Mouse (Mus musculus) ZHBTc4 (cell line): ENCODE measurements around the gene Pou5f1.
A peak's percentile ranks its signal among the peaks of the same experiment; 100 is the strongest.
"Not testable (repeated sequence)": the region's sequence is repeated elsewhere in the genome, so short reads cannot be mapped to it uniquely, and the experiment has no call there.

ENCODE experiments used
- DNase-seq: peaks from one replicate; pipeline ENCODE4 v3.0.0-alpha.2; 2011; ENCODE audit warnings: low read depth, low spot score

The Pou5f1 gene

GRCm38 (mm10) chr17:35505776-35506175, at the start of gene Pou5f1:
Pou5f1 (plus strand) TSS chr17:35506018.
- DNase-seq: peak; percentile 86

DNA sequence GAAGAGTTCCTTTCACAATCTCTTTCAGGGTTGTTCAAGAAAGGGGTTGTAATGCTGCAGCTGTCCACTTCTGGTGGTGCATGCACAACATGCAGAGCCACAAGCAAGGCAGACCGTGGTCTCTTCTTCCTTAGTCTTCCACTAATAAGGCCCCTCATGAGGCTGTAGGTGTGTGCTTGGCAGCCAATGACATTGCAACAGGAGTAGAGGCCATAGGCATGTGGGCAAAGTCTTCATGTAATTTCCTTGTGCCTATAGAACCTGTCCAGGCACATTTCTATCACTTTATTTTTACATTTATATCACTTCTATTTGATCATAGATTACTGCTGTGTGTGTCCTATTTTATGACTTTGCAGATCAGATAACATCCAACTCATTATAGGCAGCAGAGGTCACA, 47.6 kb upstream of the Pou5f1 start:
- DNase-seq: not testable (repeated sequence)

DNA sequence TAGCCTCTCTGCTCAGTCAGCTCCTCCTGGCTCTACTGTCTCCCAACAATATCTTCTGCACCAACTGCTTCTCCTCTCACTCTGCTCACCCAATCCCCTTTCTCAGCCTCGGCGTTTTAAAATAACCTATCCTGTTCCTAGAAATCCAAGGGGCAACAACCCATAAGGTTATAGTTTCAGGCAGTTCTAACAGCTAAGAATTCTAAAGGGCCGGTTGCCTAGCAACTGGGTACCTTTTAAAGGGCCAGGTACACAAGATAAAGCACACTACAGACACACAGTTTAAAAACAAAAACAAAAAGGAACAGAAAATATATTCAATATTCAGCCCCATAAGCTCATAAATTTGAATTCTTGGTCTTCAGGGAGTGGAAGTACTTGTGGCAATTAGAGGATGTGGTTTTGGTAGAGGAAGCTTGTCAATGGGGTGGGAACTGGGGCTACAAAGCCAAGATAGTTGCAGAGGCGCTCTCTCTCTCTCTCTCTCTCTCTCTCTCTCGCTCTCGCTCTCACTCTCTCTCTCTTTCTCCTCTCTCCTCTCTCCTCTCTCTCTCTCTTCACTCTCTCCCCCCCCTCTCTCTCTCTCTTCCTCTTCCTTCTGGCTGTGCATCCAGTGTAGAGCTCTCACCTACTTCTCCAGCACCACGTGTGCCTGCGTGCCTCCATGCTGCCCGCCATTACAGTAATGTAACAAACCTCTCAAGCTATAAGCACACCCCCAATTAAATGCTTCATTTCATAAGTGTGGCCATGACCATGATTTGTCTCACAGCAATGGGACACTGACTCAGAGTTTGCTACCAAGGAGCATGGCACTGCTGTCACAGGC, 45.1 kb upstream of the Pou5f1 start:
- DNase-seq: not testable (repeated sequence)

DNA sequence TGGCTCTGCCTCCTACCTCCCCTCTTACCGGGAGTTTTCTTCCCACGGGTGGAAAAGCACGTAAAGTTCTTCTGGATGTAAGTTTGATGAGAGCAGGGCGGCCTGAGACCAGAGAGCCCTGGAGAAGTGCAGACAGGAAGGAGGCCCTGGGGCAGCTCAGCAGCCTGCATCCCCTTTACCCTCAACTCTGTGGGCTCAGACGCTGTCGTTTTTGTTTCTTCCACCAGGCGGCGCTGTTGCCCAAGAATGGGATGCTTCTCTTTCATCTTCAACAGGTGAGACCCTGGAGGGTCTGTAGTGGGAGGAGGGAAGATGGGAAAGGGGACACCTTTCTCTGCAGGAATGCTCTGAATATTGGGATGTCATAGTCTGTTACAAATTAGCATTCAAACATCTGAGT, 40.2 kb upstream of the Pou5f1 start:
- peak; percentile 76 for DNase-seq

- not testable (repeated sequence) for DNase-seq
Measured at GRCm38 (mm10) chr17:35468936-35469335, 36.9 kb upstream of the Pou5f1 start.

DNA sequence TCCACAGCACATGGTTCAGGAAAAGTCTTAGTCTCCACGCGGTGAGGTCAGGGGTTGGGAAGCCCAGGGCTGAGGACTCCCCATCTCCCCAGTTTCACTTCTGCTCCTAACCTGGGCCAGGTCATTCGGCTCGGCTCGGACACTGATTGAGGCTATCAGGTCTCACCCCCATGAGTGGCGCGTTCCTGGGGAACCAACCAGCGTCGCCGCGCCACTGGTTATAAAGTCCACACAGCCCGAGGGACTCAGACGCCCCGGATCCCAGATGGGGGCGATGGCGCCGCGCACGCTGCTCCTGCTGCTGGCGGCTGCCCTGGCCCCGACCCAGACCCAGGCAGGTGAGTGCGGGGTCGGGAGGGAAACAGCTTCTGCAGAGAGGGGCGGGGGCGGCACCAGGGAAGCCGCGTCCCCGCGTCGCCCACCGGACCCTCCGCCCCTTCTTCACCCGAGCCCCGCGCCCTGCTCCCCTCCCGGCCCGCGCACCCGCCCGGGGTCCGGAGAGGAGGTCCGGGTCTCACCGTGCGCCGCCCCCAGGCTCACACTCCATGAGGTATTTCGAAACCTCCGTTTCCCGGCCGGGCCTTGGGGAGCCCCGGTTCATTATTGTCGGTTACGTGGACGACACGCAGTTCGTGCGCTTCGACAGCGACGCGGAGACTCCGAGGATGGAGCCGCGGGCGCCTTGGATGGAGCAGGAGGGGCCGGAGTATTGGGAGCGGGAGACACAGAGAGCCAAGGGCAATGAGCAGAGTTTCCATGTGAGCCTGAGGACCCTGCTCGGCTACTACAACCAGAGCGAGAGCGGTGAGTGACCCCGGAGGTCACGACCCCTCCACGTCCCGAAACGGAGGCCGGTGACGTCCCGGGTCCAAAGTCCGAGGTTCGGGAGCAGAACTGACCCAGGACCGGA, 35.7 kb upstream of the Pou5f1 start, which contains the start of gene H2-Q10:
Gene H2-Q10, plus strand, starts transcription at position 248 of the 910 bp plus-strand sequence.
- DNase-seq: peak; percentile 57

DNA sequence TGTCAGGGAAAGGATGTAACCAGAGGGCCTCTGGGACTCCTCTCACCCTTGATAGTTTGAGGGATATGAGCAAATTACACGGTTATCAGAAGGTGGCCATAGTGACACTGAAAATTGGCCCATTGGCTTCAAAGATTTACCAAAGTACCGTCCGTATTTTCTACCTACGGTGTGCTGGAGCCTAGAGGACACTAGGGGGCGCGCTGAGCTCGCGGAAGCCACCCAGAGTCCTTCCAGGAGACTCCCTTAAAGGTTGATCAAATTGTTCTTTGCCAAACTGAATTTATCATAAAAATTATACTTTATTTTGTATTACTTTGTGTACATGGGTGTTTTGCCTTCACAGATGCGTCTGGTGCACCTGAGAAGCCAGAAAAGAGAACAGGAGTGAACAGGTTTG, 21.8 kb upstream of the Pou5f1 start:
- DNase-seq: peak; percentile 74

GRCm38 (mm10) chr17:35485702-35486101, 20.1 kb upstream of the Pou5f1 start:
- peak; percentile 93 for DNase-seq

DNA sequence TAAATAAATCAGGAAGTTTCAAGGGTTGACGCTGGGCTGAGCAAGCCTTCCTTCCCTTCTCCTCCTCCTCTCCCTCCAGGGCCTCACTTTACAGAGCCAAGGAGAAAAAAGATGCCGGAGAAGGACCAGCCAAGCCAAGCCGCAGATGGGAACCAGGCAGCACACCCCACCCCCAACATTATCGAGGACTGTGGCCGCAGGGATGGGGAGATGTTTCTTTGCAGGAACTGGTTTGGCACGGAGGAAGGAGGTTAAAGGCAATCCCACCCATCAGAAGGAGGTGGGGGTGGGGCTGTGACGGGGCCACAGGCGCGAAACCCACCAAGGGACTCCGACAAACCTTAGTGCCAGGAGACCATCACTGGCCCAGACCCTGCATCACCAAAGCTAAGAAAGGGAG, 19.1 kb upstream of the Pou5f1 start:
- peak; percentile 64 for DNase-seq

- peak; percentile 55 for DNase-seq
Measured at GRCm38 (mm10) chr17:35488041-35488440, 17.8 kb upstream of the Pou5f1 start.

DNA sequence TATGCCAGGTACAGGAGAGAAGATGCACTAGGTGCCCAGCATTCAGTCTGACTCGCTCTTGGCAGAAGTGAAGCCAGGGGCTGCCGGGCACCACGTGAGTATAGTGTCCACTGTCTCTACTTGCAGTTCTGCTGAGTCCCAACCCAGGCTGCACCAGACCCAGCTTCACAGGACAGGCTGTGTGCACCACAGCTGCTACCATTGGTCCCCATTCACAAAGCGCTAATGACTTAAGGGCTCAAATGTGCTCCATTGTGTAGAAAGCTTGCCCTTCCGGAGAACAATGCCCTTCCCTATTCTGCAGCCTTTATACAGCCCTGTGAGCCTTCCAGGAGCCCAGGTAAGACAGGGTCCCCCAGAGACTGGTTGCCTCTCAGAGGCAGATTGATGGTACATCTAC, 15.5 kb upstream of the Pou5f1 start:
- DNase-seq: peak; percentile 91

- peak; percentile 53 for DNase-seq
Measured at GRCm38 (mm10) chr17:35497124-35497523, 8.7 kb upstream of the Pou5f1 start.

DNA sequence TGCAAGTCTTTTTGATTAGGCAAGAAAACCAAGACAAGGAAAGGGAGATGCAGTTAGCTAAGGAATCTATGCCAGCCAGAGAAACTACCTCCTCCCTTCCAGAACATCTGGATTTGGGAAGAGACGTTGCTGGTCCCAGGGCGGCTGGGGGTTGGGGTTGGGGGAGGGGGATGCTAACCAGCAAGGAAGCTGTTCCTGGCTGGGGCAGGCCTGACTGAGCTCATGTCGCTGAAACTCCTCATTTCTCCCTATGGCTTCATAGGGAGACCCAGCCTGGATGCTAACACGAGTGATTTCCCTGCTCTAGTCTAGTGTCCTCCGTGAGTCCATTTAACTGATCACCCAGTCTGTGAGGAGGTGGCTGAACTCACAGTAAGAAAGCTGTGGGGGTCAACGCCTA, 3.6 kb upstream of the Pou5f1 start:
- peak; percentile 78 for DNase-seq

- peak; percentile 80 for DNase-seq
Measured at GRCm38 (mm10) chr17:35502762-35503161, 3.1 kb upstream of the Pou5f1 start.

- DNase-seq: peak; percentile 100
Measured at GRCm38 (mm10) chr17:35503849-35504248, 2.0 kb upstream of the Pou5f1 start.

- DNase-seq: peak; percentile 91
Measured at GRCm38 (mm10) chr17:35504628-35505481, 963 bp upstream of the Pou5f1 start.

DNA sequence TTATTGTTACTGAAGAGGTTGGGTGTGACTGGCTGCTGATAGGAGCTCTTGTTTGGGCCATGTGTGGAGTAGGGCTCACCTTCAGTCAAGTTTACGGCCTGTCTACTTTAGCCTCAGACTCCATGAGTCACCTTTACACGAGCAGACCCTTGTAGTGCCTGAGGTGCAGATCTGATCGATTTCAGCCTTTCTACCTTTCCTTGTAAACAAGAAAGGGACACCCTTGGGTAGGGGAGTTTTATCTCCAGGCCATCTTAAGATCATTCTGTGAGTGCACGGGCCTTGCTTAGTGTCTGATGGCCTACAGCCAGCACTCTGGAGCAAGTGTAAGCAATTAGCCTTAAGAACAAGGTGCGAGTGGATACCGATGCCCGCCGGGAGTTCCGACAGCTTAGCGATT, 1.1 kb downstream of the Pou5f1 start:
- peak; percentile 53 for DNase-seq

GRCm38 (mm10) chr17:35507556-35508260, 1.9 kb downstream of the Pou5f1 start:
- DNase-seq: peak; percentile 43

- DNase-seq: not testable (repeated sequence)
Measured at GRCm38 (mm10) chr17:35508279-35508678, 2.5 kb downstream of the Pou5f1 start.

DNA sequence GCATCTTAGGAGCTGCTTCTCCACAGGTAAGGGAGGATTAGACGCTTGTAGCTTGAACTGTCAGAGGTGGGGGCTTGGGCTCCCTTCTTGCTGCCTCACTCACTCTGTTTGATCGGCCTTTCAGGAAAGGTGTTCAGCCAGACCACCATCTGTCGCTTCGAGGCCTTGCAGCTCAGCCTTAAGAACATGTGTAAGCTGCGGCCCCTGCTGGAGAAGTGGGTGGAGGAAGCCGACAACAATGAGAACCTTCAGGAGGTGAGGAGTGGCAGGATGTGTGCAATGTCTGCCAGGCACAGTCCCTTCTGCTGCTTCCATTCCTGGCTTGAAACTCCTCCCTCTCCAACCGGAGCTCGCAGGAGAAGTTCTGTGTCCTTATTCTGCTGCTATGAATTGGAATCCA, 3.5 kb downstream of the Pou5f1 start:
- peak; percentile 68 for DNase-seq
